Mouse (Mus musculus) layer of hippocampus, postnatal 14 days (tissue): ENCODE measurements at regions not wholly inside any gene's neighbourhood (a gene's known extent, or its start where the extent isn't known, plus 50 kb on each side); places are given as distances from the start of the nearest gene placed in this dataset.
A peak's percentile ranks its signal among the peaks of the same experiment; 100 is the strongest.

Experiments used
- DNase-seq, 2 experiments: peaks; one replicate each; pipeline ENCODE4 v3.0.0; 2021 to 2022; ENCODE audit warnings: low spot score in 2 of 2, mixed read lengths in 1 of 2

- DNase-seq: no peak
Measured at GRCm38 (mm10) chr7:68686396-68687139, 62.5 kb downstream of the Arrdc4 start.

GRCm38 (mm10) chr7:68682929-68683643 lies 66.0 kb downstream of the Arrdc4 start:
- no peak for DNase-seq

DNA sequence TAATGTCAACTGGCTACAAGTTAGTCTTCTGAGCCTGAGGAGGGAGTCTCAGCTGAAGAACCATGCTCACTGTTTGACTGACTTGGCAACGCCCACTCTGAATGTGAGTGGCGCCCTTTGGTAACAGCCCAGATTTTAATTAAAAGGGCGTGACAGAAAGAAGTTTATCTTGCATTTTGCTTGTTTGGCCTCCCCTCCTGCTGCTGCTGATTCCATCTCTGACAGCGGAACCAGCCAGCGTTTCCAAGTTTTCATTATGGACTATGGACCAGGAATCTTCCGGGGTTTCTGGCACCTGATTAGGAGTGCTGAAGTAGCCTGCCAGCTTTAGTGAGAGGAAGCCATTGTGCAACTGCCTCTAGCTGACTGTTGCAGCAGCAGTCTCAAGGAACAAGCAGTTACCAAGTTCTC lies 66.7 kb downstream of the Arrdc4 start:
- DNase-seq: no peak

GRCm38 (mm10) chr7:68679770-68680169 lies 69.3 kb downstream of the Arrdc4 start:
- DNase-seq: no peak

GRCm38 (mm10) chr7:68667790-68668732 lies 81.0 kb downstream of the Arrdc4 start:
- DNase-seq: no peak

DNA sequence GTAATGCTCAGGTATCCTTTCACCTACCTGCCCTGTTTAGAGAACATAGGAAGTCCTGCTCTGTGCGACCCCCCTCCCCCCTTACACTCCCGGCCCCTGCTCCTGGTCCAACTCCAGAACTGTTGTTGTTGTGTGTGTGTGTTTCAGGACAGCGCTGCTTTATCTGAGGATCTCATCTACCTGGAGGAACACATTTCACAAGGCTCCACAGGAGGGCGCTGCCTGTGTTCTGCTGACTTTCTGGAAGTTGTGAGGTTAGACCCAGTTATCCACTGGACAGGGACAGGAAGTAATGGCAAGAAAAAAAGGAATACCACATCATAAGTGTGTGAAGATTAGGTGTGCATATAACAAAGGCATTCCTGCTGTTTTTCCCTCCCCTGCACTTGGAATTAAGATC lies 81.8 kb downstream of the Arrdc4 start:
- DNase-seq: no peak

GRCm38 (mm10) chr7:68656354-68656753 lies 92.7 kb downstream of the Arrdc4 start:
- no peak for DNase-seq

- no peak for DNase-seq
Measured at GRCm38 (mm10) chr7:68653534-68653933, 95.5 kb downstream of the Arrdc4 start.

DNA sequence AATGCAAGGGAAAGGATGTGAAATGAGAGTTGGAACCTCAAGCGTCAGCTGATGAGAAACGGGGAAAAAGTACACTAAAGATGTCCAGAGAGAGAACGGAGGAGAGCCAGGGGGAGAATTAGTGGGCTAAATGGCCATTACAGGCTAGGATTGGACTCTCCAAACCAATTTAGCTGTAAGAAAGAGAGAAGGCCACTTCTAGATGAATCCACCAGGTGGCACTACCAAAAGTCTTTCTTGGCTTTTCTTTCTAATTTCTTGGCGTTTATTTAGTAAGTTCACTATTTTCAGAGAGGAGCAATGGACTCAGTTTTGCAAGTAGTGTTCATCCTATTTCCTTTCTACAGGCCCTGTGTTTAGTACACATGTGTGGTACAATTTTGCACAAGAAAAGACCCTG lies 97.6 kb downstream of the Arrdc4 start:
- DNase-seq: no peak

GRCm38 (mm10) chr7:68637556-68638215 lies 111.4 kb downstream of the Arrdc4 start:
- DNase-seq: no peak

DNA sequence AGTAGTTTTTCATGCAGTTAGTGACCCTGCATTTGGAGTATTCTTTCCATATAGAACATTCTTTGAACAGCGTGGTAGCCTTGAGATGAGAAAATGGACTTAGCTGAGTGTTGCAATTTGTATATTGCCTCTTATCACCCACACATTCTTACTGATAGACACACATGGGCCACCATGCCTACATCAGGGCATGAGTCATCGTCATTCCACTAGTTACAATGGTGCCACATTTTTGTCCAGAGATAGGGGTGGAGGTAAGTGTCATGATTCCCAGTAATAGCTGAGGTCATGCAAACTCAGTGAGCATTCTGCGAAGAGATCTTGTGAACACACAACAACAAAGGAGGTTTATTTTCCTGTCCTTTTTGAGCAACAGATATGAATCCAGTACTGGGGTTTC lies 128.0 kb downstream of the Arrdc4 start:
- no peak for DNase-seq

GRCm38 (mm10) chr7:68610499-68610898 lies 138.5 kb downstream of the Arrdc4 start:
- DNase-seq: no peak

DNA sequence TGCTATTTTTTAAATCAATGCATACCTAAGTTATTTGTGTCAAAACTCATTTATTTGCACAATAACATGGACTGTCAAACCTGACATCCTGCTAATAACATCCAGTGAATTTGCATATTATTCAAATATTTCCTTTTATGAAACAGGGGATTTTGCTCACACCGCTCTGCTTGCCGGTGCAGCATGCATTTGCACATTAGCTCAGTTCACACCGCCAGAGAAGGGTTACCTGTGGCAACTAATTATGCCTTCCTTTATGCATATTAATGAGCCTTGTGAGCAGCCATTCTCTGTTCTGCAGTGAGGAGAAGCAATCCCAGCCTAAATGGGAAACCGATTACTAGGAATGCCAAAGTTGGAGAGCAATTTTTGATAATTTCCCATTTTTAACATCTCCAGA lies 141.9 kb downstream of the Arrdc4 start:
- no peak for DNase-seq

DNA sequence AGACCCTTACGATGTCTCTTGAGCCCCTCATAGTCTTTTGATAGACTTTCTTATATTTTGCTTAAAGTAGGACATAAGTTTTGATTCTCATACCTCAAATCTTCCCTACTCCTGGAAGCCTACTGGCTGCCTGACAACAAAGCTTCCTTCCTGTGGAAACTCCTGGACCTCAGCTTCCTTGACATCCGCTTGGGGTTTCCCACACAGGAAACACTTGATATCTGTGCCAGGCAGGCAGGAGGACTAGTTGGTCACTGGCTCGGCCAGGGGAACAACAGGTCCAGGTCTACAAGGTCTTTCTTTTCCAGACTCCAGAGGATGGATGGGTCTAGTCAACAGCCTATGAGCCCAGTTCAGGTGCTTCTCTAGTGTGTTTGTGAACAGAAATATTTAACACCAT lies 142.8 kb downstream of the Arrdc4 start:
- DNase-seq: no peak

DNA sequence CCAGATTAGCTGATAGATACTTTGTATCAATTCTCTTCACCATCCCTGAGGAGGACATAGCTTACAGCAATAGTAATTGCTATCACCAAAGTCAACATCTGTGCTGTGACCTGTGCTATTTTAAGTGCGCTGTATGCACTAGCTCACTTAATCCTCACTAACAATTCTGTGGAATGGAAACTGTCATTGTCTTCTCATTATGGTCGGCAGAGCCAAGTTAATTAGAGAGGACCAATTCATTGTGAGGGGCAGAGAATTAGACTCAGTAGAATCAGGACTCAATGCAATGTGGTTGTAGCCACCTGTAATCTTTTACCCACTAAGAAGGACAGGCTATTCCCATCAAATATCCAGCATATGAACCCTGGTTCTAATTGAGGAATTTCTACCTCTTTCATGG lies 145.3 kb downstream of the Arrdc4 start:
- no peak for DNase-seq

GRCm38 (mm10) chr7:68602003-68602402 lies 147.0 kb downstream of the Arrdc4 start:
- no peak for DNase-seq

GRCm38 (mm10) chr7:68594017-68594386 lies 155.0 kb downstream of the Arrdc4 start:
- no peak for DNase-seq

DNA sequence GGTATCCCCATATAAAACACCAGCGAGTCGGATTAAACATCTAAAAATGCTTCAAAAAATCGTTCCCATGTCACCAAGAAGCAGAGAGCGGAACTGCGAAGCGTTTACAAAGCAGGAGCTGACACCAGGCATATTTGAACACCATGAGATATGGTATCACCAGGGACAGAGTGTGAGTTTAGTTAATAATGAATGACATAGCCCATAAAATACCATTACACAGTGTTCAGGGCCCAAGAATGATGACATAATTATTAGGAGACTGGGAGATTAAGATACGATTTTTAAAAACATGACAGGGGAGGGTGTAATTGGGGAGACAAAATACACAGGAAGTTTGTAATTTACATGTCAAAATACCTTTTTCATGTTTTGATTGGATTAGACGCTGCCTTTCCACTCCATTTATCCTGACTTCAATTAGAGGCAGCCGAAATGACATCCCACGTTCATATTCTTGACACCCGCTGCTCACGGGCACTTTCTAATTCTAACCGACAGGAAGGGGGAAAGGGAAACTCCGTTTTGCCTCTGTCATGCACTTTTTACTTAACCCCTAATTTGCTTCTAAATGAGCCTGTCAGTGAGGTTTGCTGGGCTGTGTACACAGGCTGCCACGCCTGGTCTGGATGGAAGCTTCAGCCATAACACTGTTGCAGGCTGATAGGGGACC lies 155.6 kb downstream of the Arrdc4 start:
- no peak for DNase-seq

DNA sequence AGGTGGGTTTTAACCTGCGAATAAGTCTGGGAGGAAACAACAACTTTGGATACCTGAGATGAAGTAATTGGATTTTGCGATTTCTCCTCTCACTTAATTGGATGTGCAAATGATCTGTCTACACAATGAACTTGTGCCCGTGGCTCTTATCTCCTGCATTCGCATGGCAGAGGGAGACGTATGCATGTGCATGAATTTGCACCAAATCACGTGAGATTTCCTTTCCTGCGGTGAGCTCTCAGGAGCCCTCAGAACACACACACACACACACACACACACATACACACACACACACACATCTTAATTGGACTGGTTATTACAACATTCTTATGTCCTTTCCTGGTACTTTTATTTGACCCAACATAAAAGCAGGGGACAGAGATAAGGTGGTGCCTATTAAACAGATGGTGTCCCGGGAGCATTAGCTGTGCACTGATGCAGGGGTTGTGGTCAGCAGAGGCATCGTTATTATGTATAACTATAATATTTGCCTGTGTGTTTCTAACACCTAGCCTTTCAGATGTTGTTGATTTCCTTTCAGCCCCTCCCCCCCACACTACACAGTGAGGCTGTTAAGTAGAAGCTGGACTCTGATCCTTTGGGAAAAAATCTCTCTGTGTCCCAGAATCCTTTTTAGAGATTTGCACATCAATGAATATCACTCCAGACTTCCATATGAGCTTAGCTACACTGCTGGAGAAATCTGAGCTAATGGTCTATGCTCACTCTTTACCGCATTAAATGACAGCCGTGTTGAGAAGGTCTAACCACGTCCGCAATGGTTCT lies 166.3 kb downstream of the Arrdc4 start:
- no peak for DNase-seq

DNA sequence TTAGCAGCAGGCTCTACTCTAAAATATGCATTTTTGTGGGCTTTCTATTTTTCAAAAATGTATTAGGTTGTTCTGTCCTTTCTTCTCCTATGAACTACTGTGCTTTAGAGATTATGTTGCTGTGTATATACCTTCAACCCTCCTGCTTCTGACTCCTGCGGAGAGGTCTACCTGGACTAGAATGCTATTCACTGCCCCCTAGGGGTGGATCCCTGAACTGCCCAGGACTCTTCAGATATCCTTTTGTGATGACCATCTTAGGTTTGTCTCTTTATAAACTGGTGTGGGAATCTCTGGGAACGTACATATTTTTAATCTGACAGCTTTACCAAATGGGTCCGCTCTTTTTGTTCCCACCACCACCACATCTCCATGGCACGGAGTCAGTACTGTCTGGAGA lies 168.4 kb downstream of the Arrdc4 start:
- DNase-seq: peak; percentile 9 to 27
